Mouse (Mus musculus): ENCODE results near the gene Pde1a.

DNA sequence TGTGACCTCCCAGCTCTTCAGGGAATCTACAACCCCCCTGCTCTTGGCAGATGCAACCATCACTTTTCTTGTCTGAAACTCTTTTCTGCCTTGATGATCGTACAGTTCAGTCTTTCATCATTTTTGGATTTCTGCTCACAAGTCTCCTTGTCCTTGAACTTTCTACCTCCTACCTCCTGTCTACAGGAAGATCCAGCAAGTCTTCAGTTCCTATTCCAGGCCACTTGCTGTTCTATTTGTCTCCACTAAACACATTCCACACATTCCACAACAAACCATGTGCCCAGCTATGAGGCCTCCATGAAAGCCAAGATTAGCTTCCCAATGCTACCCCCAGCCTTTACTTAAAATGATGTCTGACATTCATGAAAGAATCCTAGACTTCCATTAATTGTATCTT lies 163.2 kb downstream of the Pde1a start:
- no peak for TF ChIP-seq MAFK (IDR thresholded peaks at IDR 0.05; ENCODE audit: insufficient read depth, low read depth, low read length)
- no peak for TF ChIP-seq ZNF384 (IDR thresholded peaks at IDR 0.05; ENCODE audit: low read depth, low read length)
- TF ChIP-seq ZC3H11A (IDR thresholded peaks at IDR 0.05; ENCODE audit: borderline replicate concordance, low read depth, low read length): no peak
- TF ChIP-seq HCFC1 (IDR thresholded peaks at IDR 0.05; ENCODE audit: borderline replicate concordance, insufficient read depth, low read length): no peak

All from ES-E14 (cell line).